Mouse (Mus musculus) G1E (cell line): ENCODE measurements around the gene Dscaml1.

Experiments used
- CTCF ChIP-seq: IDR thresholded peaks from 2 replicates; pipeline ENCODE4 v1.5.1; 2012; ENCODE audit warnings: low read depth, low read length, inconsistent platforms, mixed read lengths
- GATA1 ChIP-seq: IDR thresholded peaks from 2 replicates; pipeline ENCODE4 v1.6.1; 2012; ENCODE audit warnings: borderline replicate concordance, low read length, inconsistent platforms, mixed read lengths
- TAL1 ChIP-seq: conservative IDR thresholded peaks from 2 replicates; pipeline ENCODE4 v1.6.1; 2012; ENCODE audit warnings: low read depth, low read length, inconsistent platforms, mixed read lengths

GRCm38 (mm10) chr9:45391299-45391698 lies 35.1 kb upstream of the Dscaml1 start:
- TF ChIP-seq CTCF (no peak), TAL1 (no peak), GATA1 (no peak)
